Mouse (Mus musculus) bone marrow macrophage, adult 2 months (primary cell): ENCODE measurements at regions not wholly inside any gene's neighbourhood (a gene's known extent, or its start where the extent isn't known, plus 50 kb on each side); places are given as distances from the start of the nearest gene placed in this dataset.

ENCODE experiments used
- CTCF ChIP-seq: IDR thresholded peaks from 2 replicates; pipeline ENCODE4 v1.5.1; 2012; ENCODE audit warnings: low read depth, mild to moderate bottlenecking, low read length, moderate library complexity
- POLR2A ChIP-seq: IDR thresholded peaks from 2 replicates; pipeline ENCODE4 v1.6.1; 2012; ENCODE audit warnings: mild to moderate bottlenecking, low read depth, low read length, borderline replicate concordance

DNA sequence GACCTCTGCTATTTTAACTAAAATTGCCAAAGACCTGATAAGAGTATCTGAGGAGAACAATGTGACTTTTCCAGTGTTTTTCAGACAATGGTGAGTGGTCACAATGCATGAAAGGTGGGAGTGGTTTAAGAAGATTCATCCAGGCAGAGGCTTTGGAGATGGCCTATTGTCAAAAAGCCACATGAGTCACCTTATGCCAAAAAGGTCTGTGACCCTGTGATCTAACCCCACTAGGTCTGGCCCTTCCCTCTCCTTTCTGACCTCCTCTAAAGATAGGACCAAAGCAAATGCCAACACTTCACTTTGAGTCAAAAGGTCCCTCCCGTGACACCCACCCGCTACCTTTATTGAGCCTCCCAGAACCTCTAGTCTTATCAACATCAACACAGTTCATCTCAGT is 52.4 kb upstream of the 4930432M17Rik start:
- TF ChIP-seq POLR2A (no peak), CTCF (no peak)
